Mouse (Mus musculus) leukemia stem cell, adult 10-12 weeks (primary cell): ENCODE results near the gene Podxl2. TPM values are rescaled to one million over a fixed set of nuclear protein-coding genes. Genes with fewer than 3 reads are reported as not detected.

Source experiments
- polyA plus RNA-seq: library from polyadenylated mRNA; stranded (reverse); fragments of >175 nt; gene quantifications from 2 replicates; pipeline ENCODE4 v1.2.3, GENCODE M21; 2012; ENCODE audit warnings: low replicate concordance

Podxl2 gene
- polyA plus RNA-seq: 0.87 and 1.6 TPM in 2 replicates

DNA sequence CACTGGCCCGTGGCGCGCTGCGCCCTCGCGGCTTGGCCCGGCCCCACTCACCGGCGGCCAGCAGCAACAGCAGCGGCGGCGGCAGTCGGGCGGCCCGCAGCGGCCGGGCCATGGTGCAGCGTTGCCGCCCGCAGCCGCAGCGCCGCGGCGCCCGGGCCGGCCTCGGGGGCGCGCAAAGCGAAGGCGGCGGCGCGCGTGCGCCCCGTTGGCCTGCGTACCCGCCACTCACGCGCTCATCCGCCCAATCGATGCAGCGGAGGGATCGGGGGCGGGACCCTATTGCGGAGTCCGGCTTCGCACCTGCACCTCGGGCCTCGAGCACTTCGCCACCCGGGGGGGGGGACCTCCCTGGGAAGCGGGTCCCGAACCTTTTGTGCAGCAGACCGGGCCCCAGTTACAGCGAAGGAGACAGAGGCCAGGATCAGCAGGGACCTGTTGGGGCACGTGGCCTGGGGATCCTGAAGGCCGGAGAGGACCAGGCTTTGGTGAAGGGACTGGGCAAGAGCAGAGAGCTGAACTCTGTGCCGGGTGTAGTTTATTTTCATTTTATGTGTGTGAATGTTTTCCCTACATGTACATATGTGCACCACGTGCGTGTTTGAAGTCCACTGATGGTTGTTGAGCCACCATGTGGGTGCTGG lies at the start of gene Podxl2:
Gene Podxl2 (minus strand): TSS at position 177 of the 641 bp plus-strand sequence.

DNA sequence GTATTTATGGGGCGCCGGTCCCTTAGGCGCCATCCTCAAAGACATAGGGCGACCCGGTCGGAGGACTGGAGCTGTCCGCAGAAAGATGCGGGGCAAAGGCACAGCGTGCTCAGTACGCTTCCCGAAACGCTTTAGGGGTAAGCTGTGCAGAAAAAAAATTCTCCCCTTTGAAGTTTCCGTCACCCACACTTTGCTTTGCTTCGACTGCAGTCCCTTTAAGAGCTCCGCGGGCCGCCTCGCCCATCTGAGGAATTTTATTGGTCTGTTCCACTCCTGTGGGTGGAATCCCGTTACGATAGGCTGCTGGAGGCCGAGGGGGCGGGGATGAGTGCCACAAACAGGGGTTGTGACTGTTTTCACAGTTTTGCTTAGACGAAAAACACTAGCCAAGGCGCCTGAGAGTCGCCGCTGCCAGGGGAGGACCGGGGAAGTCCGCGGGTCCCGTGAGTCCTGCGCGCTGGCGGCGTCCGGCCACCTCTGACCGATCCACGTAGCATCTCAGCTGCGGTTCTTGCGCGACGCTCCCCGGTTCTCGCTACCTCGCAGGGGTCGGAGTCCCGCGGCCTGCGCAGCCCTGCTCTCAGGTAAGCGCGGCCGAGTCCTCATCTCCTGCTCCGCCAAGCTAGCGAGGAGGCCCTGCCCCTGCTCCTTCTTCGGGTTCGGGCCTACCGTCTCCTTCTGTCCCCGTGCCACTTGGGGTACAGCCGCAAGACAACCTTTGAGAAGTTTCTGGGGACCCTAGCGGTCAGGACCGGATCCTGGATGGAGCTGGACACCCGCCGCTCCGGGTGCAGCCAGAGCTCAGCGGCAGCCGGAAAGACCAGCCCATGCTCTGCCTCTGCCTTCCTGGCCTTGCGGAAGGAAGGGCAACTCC lies 27.3 kb upstream of the Podxl2 start, which contains the start of gene Tpra1:
Gene Tpra1 (plus strand): TSS at position 305 of the 874 bp plus-strand sequence.

DNA sequence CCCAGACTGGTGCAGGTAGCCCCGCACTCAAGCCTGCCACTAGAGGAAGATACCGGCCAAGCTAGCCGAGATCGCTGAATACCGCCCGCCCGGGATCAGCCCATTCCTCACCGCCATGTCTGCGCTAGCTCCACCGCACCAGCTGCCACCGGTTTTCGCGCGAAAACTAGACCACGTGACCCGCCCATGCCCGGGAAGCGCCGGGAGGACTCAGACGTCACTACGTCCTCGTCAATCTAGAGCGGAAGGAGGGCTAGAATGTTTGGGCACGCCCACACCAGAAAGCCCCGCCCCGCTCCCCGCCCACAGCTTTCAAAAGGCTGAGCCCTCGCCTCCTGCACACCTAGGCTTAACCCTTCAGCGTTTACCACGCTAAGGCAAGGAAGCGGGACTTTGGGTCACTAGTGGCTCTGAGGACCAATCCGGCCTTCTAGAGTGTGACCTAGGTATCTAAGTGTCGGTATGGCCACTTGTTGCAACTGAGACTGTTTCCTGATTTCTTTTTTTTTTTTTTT lies 23.7 kb upstream of the Podxl2 start, which contains the start of gene Mcm2:
Gene Mcm2 (minus strand): TSS at position 247 of the 515 bp plus-strand sequence.

DNA sequence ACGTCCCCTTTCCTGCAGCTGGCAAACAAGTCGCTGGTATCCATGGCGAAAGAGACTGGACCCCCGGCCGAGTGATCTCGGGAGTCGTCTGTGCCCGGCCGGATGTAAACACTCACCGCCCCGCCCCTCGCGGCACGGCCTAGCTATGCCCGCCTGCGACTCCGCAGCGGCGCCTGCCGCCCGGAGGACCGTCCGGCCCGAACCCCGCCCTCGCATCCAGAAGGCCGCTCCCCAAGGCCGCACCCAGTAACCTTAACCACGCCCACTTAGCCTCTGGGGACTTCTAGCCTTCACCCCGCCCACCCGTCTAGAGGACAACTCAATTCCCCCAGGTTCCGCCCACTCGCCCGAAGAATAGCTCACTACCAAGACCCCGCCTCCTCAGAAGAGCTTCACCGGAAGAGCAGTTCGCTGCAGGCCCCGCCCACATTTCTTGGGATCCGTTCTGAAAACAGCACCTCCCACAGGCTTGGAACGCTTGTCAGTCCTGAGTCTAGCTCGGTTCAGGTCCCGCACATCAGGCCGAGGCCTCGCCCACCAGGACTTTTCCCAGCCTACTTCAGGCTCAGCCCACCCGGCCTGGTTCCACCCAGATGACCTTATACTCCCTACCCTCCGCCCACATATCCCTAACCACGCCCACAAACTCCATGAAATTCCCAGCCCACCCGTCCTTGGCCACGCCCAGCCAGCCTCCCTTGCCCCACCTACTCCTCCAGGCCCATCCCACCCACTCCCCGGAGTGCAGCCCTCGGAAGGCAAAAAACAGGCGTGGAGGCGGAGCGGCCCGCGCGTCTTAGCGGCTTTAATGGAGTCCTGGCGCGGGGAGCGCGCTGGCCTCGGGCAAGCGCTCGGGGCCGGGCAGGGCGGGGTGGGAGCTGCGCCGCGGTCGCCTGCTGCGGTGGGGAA lies 32.8 kb downstream of the Podxl2 start, which contains the start of gene Abtb1:
Gene Abtb1 (minus strand): TSS at position 204 of the 909 bp plus-strand sequence.

Other genes starting within 250 kb of the Podxl2 start
- gene Kbtbd12, start 237.1 kb downstream of the Podxl2 start, polyA plus RNA-seq: not detected in 2 replicates
- 43.9 and 70.8 TPM in 2 replicates for gene Mgll, start 150.6 kb downstream of the Podxl2 start, polyA plus RNA-seq
- 25.8 and 40.8 TPM in 2 replicates for gene Abtb1, start 33.1 kb downstream of the Podxl2 start, polyA plus RNA-seq
- 1,162 and 1,328 TPM in 2 replicates for gene Mcm2, start 23.7 kb upstream of the Podxl2 start, polyA plus RNA-seq
- gene Tpra1, start 27.2 kb upstream of the Podxl2 start, polyA plus RNA-seq: 145 and 178 TPM in 2 replicates